Mouse (Mus musculus): ENCODE results near the gene Kcnj16. TPM values are rescaled to one million over a fixed set of nuclear protein-coding genes. Genes with fewer than 3 reads are reported as not detected.

The Kcnj16 gene
- total RNA-seq (2014; rRNA removed) (9.4 and 11.1 TPM in 2 replicates), polyA plus RNA-seq (2015; fragmentation: Nextera tagmentation; extraction: Ambion mirVana) (5.2 and 5.8 TPM in 2 replicates)

- Histone ChIP-seq H3K4me1 (ENCODE audit: insufficient read depth, low read length) (no peaks in the 10 kb centered on the region), H3K27ac (no peak within 1 kb of the TSS), H3K27me3 (ENCODE audit: insufficient read depth, low read length) (no peaks in the 10 kb centered on the region), H3K36me3 (ENCODE audit: insufficient read depth, low read length) (no peaks in the 10 kb centered on the region), H3K4me3 (ENCODE audit: low read length) (no peak within 1 kb of the TSS), H3K9ac (replicated peaks; ENCODE audit: low read length) (no peak within 1 kb of the TSS), H3K4me2 (ENCODE audit: low read depth, low read length) (no peak within 1 kb of the TSS), H3K9me3 (ENCODE audit: low read length) (no peaks in the 10 kb centered on the region)
- ATAC-seq (no peak), DNase-seq (ENCODE audit: low spot score) (no peak)
- TF ChIP-seq CTCF (IDR thresholded peaks at IDR 0.05; ENCODE audit: low read depth), result no peak
- 72% methylated on average over 4 of the region's 4 CpGs for WGBS
Observed at GRCm38 (mm10) chr11:110967762-110968135, at the start of gene Kcnj16. Kcnj16 (plus strand) TSS chr11:110968033.

GRCm38 (mm10) chr11:110918808-110919465, 48.9 kb upstream of the Kcnj16 start:
- WGBS, result 89% methylated on average over 5 of the region's 5 CpGs
- H3K9ac ChIP-seq (replicated peaks; ENCODE audit: low read length), result no peak overlapping the region
- no peaks in the 10 kb centered on the region for H3K4me1 ChIP-seq (ENCODE audit: insufficient read depth, low read length)
- no peak overlapping the region for H3K27ac ChIP-seq
- ATAC-seq (no peak), DNase-seq (ENCODE audit: low spot score) (no peak)
- no peak overlapping the region for H3K4me3 ChIP-seq (ENCODE audit: low read length)
- H3K27me3 ChIP-seq (ENCODE audit: insufficient read depth, low read length), result no peaks in the 10 kb centered on the region
- no peaks in the 10 kb centered on the region for H3K36me3 ChIP-seq (ENCODE audit: insufficient read depth, low read length)
- H3K4me2 ChIP-seq (ENCODE audit: low read depth, low read length), result no peak overlapping the region
- TF ChIP-seq CTCF (IDR thresholded peaks at IDR 0.05; ENCODE audit: low read depth), result no peak
- H3K9me3 ChIP-seq (ENCODE audit: low read length), result no peaks in the 10 kb centered on the region

GRCm38 (mm10) chr11:110935699-110936098, 32.1 kb upstream of the Kcnj16 start:
- Histone ChIP-seq H3K4me3 (ENCODE audit: low read length) (no peak overlapping the region), H3K9ac (replicated peaks; ENCODE audit: low read length) (no peak overlapping the region), H3K36me3 (ENCODE audit: insufficient read depth, low read length) (no peaks in the 10 kb centered on the region), H3K4me2 (ENCODE audit: low read depth, low read length) (no peak overlapping the region), H3K4me1 (ENCODE audit: insufficient read depth, low read length) (no peaks in the 10 kb centered on the region), H3K9me3 (ENCODE audit: low read length) (no peaks in the 10 kb centered on the region), H3K27ac (no peak overlapping the region), H3K27me3 (ENCODE audit: insufficient read depth, low read length) (no peaks in the 10 kb centered on the region)
- ATAC-seq (no peak), DNase-seq (ENCODE audit: low spot score) (no peak)
- 49% methylated on average over 3 of the region's 3 CpGs for WGBS
- no peak for TF ChIP-seq CTCF (IDR thresholded peaks at IDR 0.05; ENCODE audit: low read depth)

GRCm38 (mm10) chr11:110942280-110942679, 25.6 kb upstream of the Kcnj16 start:
- no peaks in the 10 kb centered on the region for H3K9me3 ChIP-seq (ENCODE audit: low read length)
- TF ChIP-seq CTCF (IDR thresholded peaks at IDR 0.05; ENCODE audit: low read depth), result no peak
- H3K4me2 ChIP-seq (ENCODE audit: low read depth, low read length), result no peak overlapping the region
- H3K27ac ChIP-seq, result no peak overlapping the region
- H3K27me3 ChIP-seq (ENCODE audit: insufficient read depth, low read length), result no peaks in the 10 kb centered on the region
- no peak overlapping the region for H3K4me3 ChIP-seq (ENCODE audit: low read length)
- no peak for ATAC-seq
- 31% methylated on average over 3 of the region's 3 CpGs for WGBS
- H3K4me1 ChIP-seq (ENCODE audit: insufficient read depth, low read length), result no peaks in the 10 kb centered on the region
- no peak overlapping the region for H3K9ac ChIP-seq (replicated peaks; ENCODE audit: low read length)
- no peaks in the 10 kb centered on the region for H3K36me3 ChIP-seq (ENCODE audit: insufficient read depth, low read length)
- DNase-seq (ENCODE audit: low spot score), result no peak

- Histone ChIP-seq H3K9me3 (ENCODE audit: low read length) (no peaks in the 10 kb centered on the region), H3K4me3 (ENCODE audit: low read length) (no peak overlapping the region), H3K9ac (replicated peaks; ENCODE audit: low read length) (no peak overlapping the region), H3K27ac (no peak overlapping the region), H3K4me2 (ENCODE audit: low read depth, low read length) (no peak overlapping the region), H3K36me3 (ENCODE audit: insufficient read depth, low read length) (no peaks in the 10 kb centered on the region), H3K4me1 (ENCODE audit: insufficient read depth, low read length) (no peaks in the 10 kb centered on the region), H3K27me3 (ENCODE audit: insufficient read depth, low read length) (no peaks in the 10 kb centered on the region)
- DNase-seq (ENCODE audit: low spot score) (no peak), ATAC-seq (no peak)
- TF ChIP-seq CTCF (IDR thresholded peaks at IDR 0.05; ENCODE audit: low read depth), result no peak
- 58% methylated on average over 6 of the region's 6 CpGs for WGBS
Observed at GRCm38 (mm10) chr11:110942695-110943135, 25.1 kb upstream of the Kcnj16 start.

GRCm38 (mm10) chr11:110956665-110957064, 11.2 kb upstream of the Kcnj16 start:
- Histone ChIP-seq H3K4me3 (ENCODE audit: low read length) (no peak overlapping the region), H3K27me3 (ENCODE audit: insufficient read depth, low read length) (no peaks in the 10 kb centered on the region), H3K4me2 (ENCODE audit: low read depth, low read length) (no peak overlapping the region), H3K9ac (replicated peaks; ENCODE audit: low read length) (no peak overlapping the region), H3K27ac (no peak overlapping the region), H3K36me3 (ENCODE audit: insufficient read depth, low read length) (no peaks in the 10 kb centered on the region), H3K4me1 (ENCODE audit: insufficient read depth, low read length) (no peaks in the 10 kb centered on the region), H3K9me3 (ENCODE audit: low read length) (no peaks in the 10 kb centered on the region)
- ATAC-seq, result no peak
- DNase-seq (ENCODE audit: low spot score), result no peak
- no peak for TF ChIP-seq CTCF (IDR thresholded peaks at IDR 0.05; ENCODE audit: low read depth)
- 61% methylated on average over 7 of the region's 7 CpGs for WGBS

- no peak overlapping the region for H3K4me3 ChIP-seq (ENCODE audit: low read length)
- TF ChIP-seq CTCF (IDR thresholded peaks at IDR 0.05; ENCODE audit: low read depth), result no peak
- no peak overlapping the region for H3K27ac ChIP-seq
- H3K27me3 ChIP-seq (ENCODE audit: insufficient read depth, low read length), result no peaks in the 10 kb centered on the region
- H3K9ac ChIP-seq (replicated peaks; ENCODE audit: low read length), result no peak overlapping the region
- H3K4me1 ChIP-seq (ENCODE audit: insufficient read depth, low read length), result no peaks in the 10 kb centered on the region
- H3K9me3 ChIP-seq (ENCODE audit: low read length), result no peaks in the 10 kb centered on the region
- H3K4me2 ChIP-seq (ENCODE audit: low read depth, low read length), result no peak overlapping the region
- ATAC-seq (no peak), DNase-seq (ENCODE audit: low spot score) (no peak)
- H3K36me3 ChIP-seq (ENCODE audit: insufficient read depth, low read length), result no peaks in the 10 kb centered on the region
- WGBS, result 35% methylated on average over 5 of the region's 5 CpGs
Observed at GRCm38 (mm10) chr11:110961592-110962021, 6.2 kb upstream of the Kcnj16 start.

All from hindbrain, postnatal 0 days (tissue).